Mouse (Mus musculus) limb, embryonic 14.5 days (tissue): ENCODE data around the gene Med27. TPM values are rescaled to one million over a fixed set of nuclear protein-coding genes. Genes with fewer than 3 reads are reported as not detected.

Source experiments
- ATAC-seq: fragments of 200-750 bp; cut with Nextera tagmentation; 2 replicates; pipeline ENCODE4 v1.8.0; 2017; ENCODE audit warnings: low read depth, moderate number of reproducible peaks, moderate TSS enrichment; ENCODE audit not compliant: low FRiP score
- DNase-seq: peaks from one replicate; pipeline ENCODE4 v3.0.0-alpha.2; 2015; ENCODE audit warnings: low spot score
- H3K27ac ChIP-seq: fragments of 300-500 bp; sonication (generic); replicated peaks from 2 replicates; pipeline ENCODE4 v1.5.1; 2014; ENCODE audit warnings: low read depth, mild to moderate bottlenecking, low read length, moderate library complexity, mixed read lengths
- H3K27me3 ChIP-seq: fragments of 300-500 bp; sonication (generic); 2 replicates; pipeline ENCODE4 v1.6.1; 2014; ENCODE audit warnings: low read length, mixed read lengths; ENCODE audit not compliant: control insufficient read depth, insufficient read depth
- H3K36me3 ChIP-seq: fragments of 300-500 bp; sonication (generic); 2 replicates; pipeline ENCODE4 v1.6.1; 2014; ENCODE audit warnings: mild to moderate bottlenecking, low read length, moderate library complexity, mixed read lengths; ENCODE audit not compliant: control insufficient read depth, insufficient read depth
- H3K4me1 ChIP-seq: fragments of 300-500 bp; sonication (generic); 2 replicates; pipeline ENCODE4 v1.6.1; 2014; ENCODE audit warnings: antibody characterized with exemption, low read length, mixed read lengths; ENCODE audit not compliant: control insufficient read depth, insufficient read depth
- H3K4me2 ChIP-seq: fragments of 300-500 bp; sonication (generic); replicated peaks from 2 replicates; pipeline ENCODE4 v1.6.1; 2014; ENCODE audit warnings: low read depth, mild to moderate bottlenecking, low read length, moderate library complexity; ENCODE audit not compliant: severe bottlenecking
- H3K4me3 ChIP-seq: fragments of 300-500 bp; sonication (generic); replicated peaks from 2 replicates; pipeline ENCODE4 v1.5.1; 2014; ENCODE audit warnings: low read length
- H3K9ac ChIP-seq: fragments of 300-500 bp; sonication (generic); 2 replicates; pipeline ENCODE4 v1.6.1; 2014; ENCODE audit warnings: mild to moderate bottlenecking, low read depth, low read length, moderate library complexity; ENCODE audit not compliant: severe bottlenecking
- H3K9me3 ChIP-seq: fragments of 300-500 bp; sonication (generic); 2 replicates; pipeline ENCODE4 v1.6.1; 2016; ENCODE audit warnings: low read length; ENCODE audit not compliant: control insufficient read depth
- POLR2A ChIP-seq: fragments of 200-500 bp; IDR thresholded peaks from 2 replicates; pipeline ENCODE4 v1.8.0; 2012; ENCODE audit warnings: inconsistent platforms, mild to moderate bottlenecking, moderate library complexity, borderline replicate concordance; ENCODE audit not compliant: insufficient read depth, insufficient read length; ENCODE audit errors: extremely low read depth
- WGBS: fragments of 180-500 bp; shearing (Covaris S2); extraction: QIAGEN DNeasy Blood & Tissue Kit; methylation state at CpG from one replicate; pipeline ENCODE4 v1.1.7; 2014; 5-methylcytosine and 5-hydroxymethylcytosine counted together
- polyA plus RNA-seq, 2 experiments: library from polyadenylated mRNA; depleted of rRNA in 1 of 2; stranded (reverse) in 1 of 2; unstranded in 1 of 2; fragments of >200 nt; fragmentation: Nextera tagmentation in 1 of 2; extraction: Ambion mirVana in 1 of 2; gene quantifications; 2 replicates each; pipeline versions ENCODE4 v1.2.1 to v1.2.3; 2012 to 2014

The Med27 gene
- polyA plus RNA-seq, 2 experiments: 45.6 to 49.4 TPM

DNA sequence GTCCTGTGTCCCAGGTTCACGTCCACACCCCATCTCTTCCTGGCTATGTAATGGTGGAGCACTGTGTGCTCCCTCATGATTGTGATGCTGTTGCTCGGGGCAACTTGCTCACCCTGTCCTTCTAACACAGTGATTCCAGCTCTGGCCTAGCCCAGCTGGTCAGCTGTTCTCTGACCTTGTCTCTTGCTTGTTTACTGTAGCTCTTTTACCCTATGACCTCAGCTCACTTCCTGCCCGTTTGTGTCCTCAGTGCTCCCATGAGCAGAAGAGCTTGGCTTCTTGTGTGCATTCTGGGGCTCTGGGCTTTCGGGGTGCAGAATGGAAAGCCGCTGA, 91.9 kb downstream of the Med27 start:
- Histone ChIP-seq H3K27me3 (no peaks in the 10 kb centered on the region), H3K9me3 (no peaks in the 10 kb centered on the region), H3K36me3 (no peaks in the 10 kb centered on the region), H3K4me3 (no peak overlapping the region), H3K27ac (no peak overlapping the region), H3K9ac (no peak overlapping the region), H3K4me2 (no peak overlapping the region), H3K4me1 (peaks cover 2% of the 10 kb centered on the region; the same call in 1 of the 2 replicates)
- no peak for DNase-seq
- no peak for ATAC-seq
- WGBS: 78% methylated on average over 5 of the region's 5 CpGs
- TF ChIP-seq POLR2A: no peak

DNA sequence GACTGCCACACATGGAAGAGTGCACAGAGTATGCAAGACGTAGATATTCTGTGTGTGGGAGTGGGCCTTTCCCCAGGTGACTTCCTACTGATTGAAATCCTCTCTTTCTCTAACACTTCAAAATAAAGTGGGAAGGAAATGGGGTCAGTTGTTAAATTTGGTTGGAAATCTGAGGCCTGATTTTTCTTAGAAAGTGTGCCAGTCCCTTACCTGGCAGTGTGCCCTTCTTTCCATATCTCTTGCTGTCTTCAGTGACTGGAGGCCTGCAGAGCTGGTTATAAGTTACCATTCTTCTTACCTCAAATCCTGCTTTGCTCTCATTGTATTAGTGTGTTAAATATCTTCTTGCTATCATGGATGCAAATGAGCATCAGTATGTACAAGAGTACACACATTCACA, 92.4 kb downstream of the Med27 start:
- WGBS: 64% methylated on average over 1 of the region's 1 CpGs
- Histone ChIP-seq H3K4me1 (peaks cover 2% of the 10 kb centered on the region; the same call in 1 of the 2 replicates), H3K36me3 (no peaks in the 10 kb centered on the region), H3K4me2 (no peak overlapping the region), H3K4me3 (no peak overlapping the region), H3K9ac (no peak overlapping the region), H3K27me3 (no peaks in the 10 kb centered on the region), H3K27ac (no peak overlapping the region), H3K9me3 (no peaks in the 10 kb centered on the region)
- DNase-seq (no peak), ATAC-seq (no peak)
- no peak for TF ChIP-seq POLR2A

DNA sequence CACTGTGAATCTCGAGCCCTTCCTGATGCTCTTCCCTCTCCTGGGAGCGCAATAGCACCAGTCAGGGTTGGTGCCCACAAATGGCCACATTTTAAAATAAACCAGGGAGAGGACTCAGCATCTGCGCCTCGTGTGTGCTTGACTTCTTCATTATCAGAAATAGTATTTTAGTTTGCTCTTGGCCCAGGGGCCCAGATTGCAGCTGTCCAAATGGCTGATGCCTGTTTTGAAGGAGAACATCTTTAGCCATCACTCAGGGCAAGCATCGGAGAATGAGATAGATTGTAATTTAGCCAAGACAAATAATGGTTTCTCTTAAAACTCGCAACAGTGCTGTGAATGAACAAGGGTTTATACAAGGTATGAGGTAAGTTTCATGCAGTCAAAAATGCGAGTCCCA, 92.8 kb downstream of the Med27 start:
- no peak for DNase-seq
- H3K27me3 ChIP-seq: no peaks in the 10 kb centered on the region
- no peak for ATAC-seq
- no peak overlapping the region for H3K4me3 ChIP-seq
- no peak overlapping the region for H3K9ac ChIP-seq
- H3K9me3 ChIP-seq: no peaks in the 10 kb centered on the region
- 69% methylated on average over 7 of the region's 7 CpGs for WGBS
- no peak for TF ChIP-seq POLR2A
- H3K4me2 ChIP-seq: no peak overlapping the region
- peaks cover 2% of the 10 kb centered on the region; the same call in 1 of the 2 replicates for H3K4me1 ChIP-seq
- H3K36me3 ChIP-seq: no peaks in the 10 kb centered on the region
- no peak overlapping the region for H3K27ac ChIP-seq

DNA sequence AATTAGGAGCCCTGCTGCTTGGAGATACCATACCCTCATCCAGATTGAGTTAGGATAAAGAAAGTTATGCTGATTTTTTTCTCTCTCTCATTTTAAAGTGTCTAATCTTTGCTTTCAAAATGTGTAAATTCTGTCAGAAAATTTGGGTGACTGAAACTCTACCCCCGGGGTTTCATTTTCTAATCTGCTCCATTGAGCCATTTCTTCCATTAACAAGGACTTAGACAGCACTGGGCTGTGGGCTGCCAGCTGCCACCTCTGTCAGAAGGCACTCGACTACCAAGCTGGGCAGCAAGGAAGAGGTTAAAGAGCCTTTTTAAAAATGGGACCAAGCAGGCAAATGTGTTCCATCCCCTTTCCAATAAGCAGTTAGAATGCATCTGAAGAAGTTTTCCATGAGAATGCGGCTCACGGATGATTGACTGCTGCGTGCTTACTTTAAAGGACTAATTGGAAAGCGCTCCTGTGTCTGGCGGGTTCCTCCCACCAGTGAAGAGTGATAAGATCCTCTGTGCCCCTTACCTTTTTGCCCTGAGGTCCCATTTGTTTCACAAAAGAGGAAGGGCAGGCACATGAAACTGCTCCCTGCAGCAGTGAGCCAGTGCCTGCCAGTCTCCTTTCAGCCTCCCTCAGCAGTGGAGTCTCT, 93.4 kb downstream of the Med27 start:
- H3K36me3 ChIP-seq: no peaks in the 10 kb centered on the region
- H3K4me3 ChIP-seq: no peak overlapping the region
- ATAC-seq (no peak), DNase-seq (no peak)
- peaks cover 2% of the 10 kb centered on the region; the same call in 1 of the 2 replicates for H3K4me1 ChIP-seq
- H3K9me3 ChIP-seq: no peaks in the 10 kb centered on the region
- H3K27me3 ChIP-seq: no peaks in the 10 kb centered on the region
- H3K9ac ChIP-seq: no peak overlapping the region
- WGBS: 54% methylated on average over 7 of the region's 7 CpGs
- H3K4me2 ChIP-seq: no peak overlapping the region
- 0 out of 2 replicates have a peak overlapping the region, but pooled peaks have one; percentile 16 for H3K27ac ChIP-seq
- TF ChIP-seq POLR2A: no peak

DNA sequence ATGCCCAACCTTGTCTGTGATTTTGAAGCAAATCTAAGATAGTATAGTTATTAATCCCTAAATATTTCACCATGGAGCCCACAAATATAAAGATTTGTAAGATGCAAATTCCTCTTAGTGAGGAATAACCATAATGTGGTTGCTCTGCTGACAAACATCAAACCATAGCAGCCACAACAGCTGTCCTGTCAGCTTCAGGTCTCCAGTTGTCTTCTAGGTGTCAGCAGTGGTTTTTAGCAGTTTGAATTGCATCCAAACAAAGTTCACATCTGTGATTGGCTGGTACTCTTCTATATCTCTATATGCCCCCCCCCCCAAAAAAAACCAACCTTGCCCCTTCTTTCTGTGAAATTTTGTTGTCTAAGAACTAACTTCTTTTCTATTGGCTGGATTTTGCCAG, 95.7 kb downstream of the Med27 start:
- H3K36me3 ChIP-seq: no peaks in the 10 kb centered on the region
- no peak overlapping the region for H3K4me3 ChIP-seq
- TF ChIP-seq POLR2A: no peak
- no peak overlapping the region for H3K27ac ChIP-seq
- no peak overlapping the region for H3K9ac ChIP-seq
- H3K4me2 ChIP-seq: no peak overlapping the region
- H3K27me3 ChIP-seq: no peaks in the 10 kb centered on the region
- H3K9me3 ChIP-seq: no peaks in the 10 kb centered on the region
- H3K4me1 ChIP-seq: peaks cover 2% of the 10 kb centered on the region; the same call in 1 of the 2 replicates
- DNase-seq (no peak), ATAC-seq (no peak)
